Mouse (Mus musculus): ENCODE measurements around the gene Rnf103.
"Not testable (repeated sequence)": the region's sequence is repeated elsewhere in the genome, so short reads cannot be mapped to it uniquely, and the experiment has no call there.

- TF ChIP-seq CTCF (IDR thresholded peaks at IDR 0.05; ENCODE audit: low read depth, low read length); POLR2A (IDR thresholded peaks at IDR 0.05; ENCODE audit: insufficient read depth, low read length); EP300 (IDR thresholded peaks at IDR 0.05; ENCODE audit: insufficient read depth, low read depth, low read length): not testable (repeated sequence)
These were observed 14.1 kb upstream of the Rnf103 start for GRCm38 (mm10) chr6:71479588-71479987.
